Mouse (Mus musculus) kidney, postnatal 0 days (tissue): ENCODE measurements around the gene Tmem26. TPM values are rescaled to one million over a fixed set of nuclear protein-coding genes. Genes with fewer than 3 reads are reported as not detected.
A peak's percentile ranks its signal among the peaks of the same experiment; 100 is the strongest.

Experiments
- ATAC-seq: fragments of 200-750 bp; cut with Nextera tagmentation; replicated peaks from 2 replicates; pipeline ENCODE4 v1.8.0; 2017; ENCODE audit warnings: low read depth, moderate number of reproducible peaks, moderate TSS enrichment, moderate library complexity; ENCODE audit not compliant: low FRiP score
- DNase-seq: peaks from one replicate; pipeline ENCODE4 v3.0.0-alpha.2; 2016; ENCODE audit warnings: low spot score
- H3K27ac ChIP-seq: fragments of 300-500 bp; sonication (generic); 2 replicates; pipeline ENCODE4 v1.5.1; 2014; ENCODE audit warnings: mild to moderate bottlenecking
- H3K27me3 ChIP-seq: fragments of 300-500 bp; sonication (generic); 2 replicates; pipeline ENCODE4 v1.6.1; 2014; ENCODE audit warnings: low read length, mixed read lengths; ENCODE audit not compliant: insufficient read depth
- H3K36me3 ChIP-seq: fragments of 300-500 bp; sonication (generic); 2 replicates; pipeline ENCODE4 v1.6.1; 2014; ENCODE audit warnings: low read length, mixed read lengths; ENCODE audit not compliant: insufficient read depth
- H3K4me1 ChIP-seq: fragments of 300-500 bp; sonication (generic); replicated peaks from 2 replicates; pipeline ENCODE4 v1.6.1; 2014; ENCODE audit warnings: antibody characterized with exemption, low read length, mixed read lengths; ENCODE audit not compliant: insufficient read depth
- H3K4me2 ChIP-seq: fragments of 300-500 bp; sonication (generic); 2 replicates; pipeline ENCODE4 v1.6.1; 2014; ENCODE audit warnings: mild to moderate bottlenecking, low read length, moderate library complexity, mixed read lengths
- H3K4me3 ChIP-seq: fragments of 300-500 bp; sonication (generic); replicated peaks from 2 replicates; pipeline ENCODE4 v1.5.1; 2014; ENCODE audit warnings: low read depth, low read length
- H3K9ac ChIP-seq: fragments of 300-500 bp; sonication (generic); 2 replicates; pipeline ENCODE4 v1.6.1; 2014; ENCODE audit warnings: low read depth, low read length
- H3K9me3 ChIP-seq: fragments of 300-500 bp; sonication (generic); replicated peaks from 2 replicates; pipeline ENCODE4 v1.6.1; 2016; ENCODE audit warnings: low read length, inconsistent platforms, mixed read lengths
- CTCF ChIP-seq: IDR thresholded peaks from 2 replicates; pipeline ENCODE4 v1.5.1; 2016; ENCODE audit warnings: antibody characterized with exemption, low read depth, mild to moderate bottlenecking, moderate library complexity
- WGBS: fragments of 180-500 bp; shearing (Covaris S2); extraction: QIAGEN DNeasy Blood & Tissue Kit; methylation state at CpG from one replicate; pipeline ENCODE4 v1.1.7; 2014; 5-methylcytosine and 5-hydroxymethylcytosine counted together
- polyA plus RNA-seq: library from polyadenylated mRNA; unstranded; fragments of >200 nt; fragmentation: Nextera tagmentation; extraction: Ambion mirVana; gene quantifications from 2 replicates; pipeline ENCODE4 v1.2.1, GENCODE M21; 2015

Tmem26 gene
- polyA plus RNA-seq, 1 experiment from 2014 or later: 6.5 TPM

- Histone ChIP-seq H3K27me3 (no peaks in the 10 kb centered on the region), H3K4me2 (no peak overlapping the region), H3K4me1 (no peaks in the 10 kb centered on the region), H3K4me3 (no peak overlapping the region), H3K36me3 (no peaks in the 10 kb centered on the region), H3K9ac (no peak overlapping the region), H3K27ac (no peak overlapping the region), H3K9me3 (no peaks in the 10 kb centered on the region)
- DNase-seq: no peak
- 88% methylated on average over 5 of the region's 5 CpGs for WGBS
- TF ChIP-seq CTCF: peak; percentile 32
- ATAC-seq: no peak
Observed at GRCm38 (mm10) chr10:68810958-68811357, 87.5 kb downstream of the Tmem26 start.

GRCm38 (mm10) chr10:68812699-68813098, 89.3 kb downstream of the Tmem26 start:
- DNase-seq: no peak
- H3K9me3 ChIP-seq: no peaks in the 10 kb centered on the region
- TF ChIP-seq CTCF: no peak
- no peak for ATAC-seq
- H3K27ac ChIP-seq: no peak overlapping the region
- no peak overlapping the region for H3K9ac ChIP-seq
- H3K4me1 ChIP-seq: no peaks in the 10 kb centered on the region
- H3K4me2 ChIP-seq: no peak overlapping the region
- no peak overlapping the region for H3K4me3 ChIP-seq
- 90% methylated on average over 12 of the region's 12 CpGs for WGBS
- no peaks in the 10 kb centered on the region for H3K27me3 ChIP-seq
- no peaks in the 10 kb centered on the region for H3K36me3 ChIP-seq

- Histone ChIP-seq H3K9ac (no peak overlapping the region), H3K4me3 (no peak overlapping the region), H3K9me3 (no peaks in the 10 kb centered on the region), H3K36me3 (no peaks in the 10 kb centered on the region), H3K27ac (no peak overlapping the region), H3K4me1 (no peaks in the 10 kb centered on the region), H3K27me3 (no peaks in the 10 kb centered on the region), H3K4me2 (no peak overlapping the region)
- no peak for ATAC-seq
- WGBS: 67% methylated on average over 4 of the region's 4 CpGs
- DNase-seq: no peak
- TF ChIP-seq CTCF: no peak
Observed at GRCm38 (mm10) chr10:68817281-68817680, 93.8 kb downstream of the Tmem26 start.

GRCm38 (mm10) chr10:68818065-68818759, 94.8 kb downstream of the Tmem26 start:
- no peak overlapping the region for H3K9ac ChIP-seq
- ATAC-seq: no peak
- H3K27me3 ChIP-seq: no peaks in the 10 kb centered on the region
- no peak for TF ChIP-seq CTCF
- H3K9me3 ChIP-seq: no peaks in the 10 kb centered on the region
- H3K4me2 ChIP-seq: no peak overlapping the region
- DNase-seq: no peak
- no peak overlapping the region for H3K4me3 ChIP-seq
- no peak overlapping the region for H3K27ac ChIP-seq
- no peaks in the 10 kb centered on the region for H3K4me1 ChIP-seq
- 62% methylated on average over 10 of the region's 10 CpGs for WGBS
- no peaks in the 10 kb centered on the region for H3K36me3 ChIP-seq

GRCm38 (mm10) chr10:68824519-68824918, 101.1 kb downstream of the Tmem26 start:
- 79% methylated on average over 4 of the region's 4 CpGs for WGBS

More at GRCm38 (mm10) chr10:68824519-68824918, 101.1 kb downstream of the Tmem26 start:
- H3K36me3 ChIP-seq: no peaks in the 10 kb centered on the region
- H3K27ac ChIP-seq: no peak overlapping the region
- no peak for DNase-seq
- H3K4me2 ChIP-seq: no peak overlapping the region
- H3K4me1 ChIP-seq: no peaks in the 10 kb centered on the region
- no peaks in the 10 kb centered on the region for H3K27me3 ChIP-seq
- H3K9ac ChIP-seq: no peak overlapping the region
- ATAC-seq: no peak
- TF ChIP-seq CTCF: no peak
- H3K9me3 ChIP-seq: no peaks in the 10 kb centered on the region
- no peak overlapping the region for H3K4me3 ChIP-seq

Other genes starting within 250 kb of the Tmem26 start
- 17.3 and 18.5 TPM in 2 replicates for gene Cabcoco1, start 181.8 kb upstream of the Tmem26 start, polyA plus RNA-seq